Mouse (Mus musculus) heart, adult 2 months (tissue): ENCODE data around the gene Trex2.

Experiments used
- EP300 ChIP-seq: fragments of 200-500 bp; IDR thresholded peaks from 2 replicates; pipeline ENCODE4 v1.6.1; 2011; ENCODE audit warnings: low read depth, low read length, control low read depth; ENCODE audit not compliant: insufficient read depth
- POLR2A ChIP-seq: fragments of 200-500 bp; IDR thresholded peaks from 2 replicates; pipeline ENCODE4 v1.6.1; 2011; ENCODE audit warnings: mild to moderate bottlenecking, low read depth, low read length, control low read depth; ENCODE audit not compliant: insufficient read depth

GRCm38 (mm10) chrX:73384419-73384818, 50.7 kb downstream of the Trex2 start:
- TF ChIP-seq EP300, result no peak
- TF ChIP-seq POLR2A, result no peak
